Mouse (Mus musculus): Measurements from ENCODE around the gene Cacna2d1. TPM values are rescaled to one million over a fixed set of nuclear protein-coding genes. Genes with fewer than 3 reads are reported as not detected.

Cacna2d1 gene
- polyA plus RNA-seq, 1 experiment, result 27.2 TPM

DNA sequence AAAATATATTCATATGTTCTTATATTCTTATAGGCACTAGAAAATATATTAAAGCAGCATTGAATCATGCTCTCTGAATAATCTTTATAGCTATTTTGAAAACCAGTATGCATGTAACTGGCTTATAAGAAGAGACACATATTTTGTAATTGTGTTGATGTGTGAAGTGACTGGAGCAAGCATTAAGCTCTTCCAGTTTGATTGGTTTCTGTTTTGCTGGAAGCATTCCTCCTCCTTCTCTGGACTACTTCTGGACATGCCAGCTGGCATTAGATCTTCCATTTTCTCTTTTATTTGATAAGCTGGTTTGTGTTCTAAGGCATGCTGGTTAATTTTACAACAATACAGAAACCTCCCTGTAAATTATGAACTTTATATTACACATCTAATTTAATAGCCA lies 228.8 kb downstream of the Cacna2d1 start:
- no peak overlapping the region for H3K4me3 ChIP-seq
- TF ChIP-seq TCF12 (IDR thresholded peaks at IDR 0.05; ENCODE audit: insufficient read depth, poor library complexity, severe bottlenecking) (no peak), POLR2AphosphoS2 (IDR thresholded peaks at IDR 0.05; ENCODE audit: insufficient read length, low read depth) (no peak), USF1 (IDR thresholded peaks at IDR 0.05; ENCODE audit: low read depth) (no peak), CEBPB (IDR thresholded peaks at IDR 0.05; ENCODE audit: insufficient read depth, poor library complexity, severe bottlenecking) (no peak), MAX (IDR thresholded peaks at IDR 0.05; ENCODE audit: low read depth) (no peak), REST (IDR thresholded peaks at IDR 0.05; ENCODE audit: insufficient read depth, insufficient read length) (no peak), TCF3 (IDR thresholded peaks at IDR 0.05; ENCODE audit: insufficient read length, low read depth) (no peak), POLR2A (IDR thresholded peaks at IDR 0.05; ENCODE audit: insufficient read length, low read depth) (no peak), MYOD1 (IDR thresholded peaks at IDR 0.05; ENCODE audit: control insufficient read depth in 1 of 3, insufficient read length in 2 of 3, low read depth in 2 of 3) (no peak), E2F4 (IDR thresholded peaks at IDR 0.05; ENCODE audit: insufficient read depth) (no peak), SRF (IDR thresholded peaks at IDR 0.05; ENCODE audit: control insufficient read depth, insufficient read length, low read depth) (no peak), MYOG (IDR thresholded peaks at IDR 0.05; ENCODE audit: control insufficient read depth in 1 of 3, insufficient read depth in 1 of 3, insufficient read length in 2 of 3, low read depth in 2 of 3) (no peak)
- no peaks in the 10 kb centered on the region for H3K27me3 ChIP-seq (ENCODE audit: control insufficient read depth, insufficient read depth, insufficient read length)
- peaks cover 5% of the 10 kb centered on the region for H3K36me3 ChIP-seq (ENCODE audit: control insufficient read depth, insufficient read depth)
- no peak overlapping the region for H3K4me2 ChIP-seq (ENCODE audit: low read depth)
- no peaks in the 10 kb centered on the region for H3K79me2 ChIP-seq (ENCODE audit: control insufficient read depth, insufficient read depth)
- no peak overlapping the region for H3ac ChIP-seq (ENCODE audit: control insufficient read depth, insufficient read length)

DNA sequence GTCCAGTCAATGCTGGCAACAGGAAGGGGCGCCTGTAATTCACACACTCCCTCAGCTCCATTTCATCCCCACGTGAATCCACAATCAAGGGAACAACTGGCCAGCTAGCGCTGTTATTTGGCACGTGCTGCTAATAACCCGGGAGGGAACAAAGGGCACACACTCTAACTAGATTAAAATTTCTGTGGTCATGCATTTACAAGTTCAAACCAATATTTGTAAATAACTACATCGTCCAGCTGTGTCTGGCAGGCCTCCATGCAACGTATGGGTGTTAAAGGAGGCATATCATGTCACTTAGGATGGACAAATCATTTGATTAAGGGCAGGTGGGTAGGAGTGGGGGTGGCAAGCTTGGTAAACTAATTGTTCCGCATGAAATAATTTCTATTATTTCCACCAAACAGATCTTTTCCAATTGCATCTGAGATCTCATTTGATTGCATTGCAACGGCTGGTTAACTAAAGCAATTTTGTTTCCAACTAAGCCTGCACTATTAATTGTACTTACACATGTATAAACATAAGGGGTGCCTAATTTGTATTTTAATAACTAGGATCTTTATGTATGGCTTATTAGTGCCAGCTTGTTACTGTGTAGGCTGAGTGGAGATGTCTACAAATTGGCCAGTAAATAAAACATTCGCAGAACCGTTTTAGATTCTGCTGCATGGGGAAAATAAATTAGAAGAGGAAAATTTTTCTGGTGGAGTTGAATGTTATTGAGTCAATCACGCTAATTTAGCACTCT lies 231.8 kb downstream of the Cacna2d1 start:
- Histone ChIP-seq H3K4me2 (ENCODE audit: low read depth) (no peak overlapping the region), H3K27me3 (ENCODE audit: control insufficient read depth, insufficient read depth, insufficient read length) (no peaks in the 10 kb centered on the region), H3K79me2 (ENCODE audit: control insufficient read depth, insufficient read depth) (no peaks in the 10 kb centered on the region), H3K36me3 (ENCODE audit: control insufficient read depth, insufficient read depth) (peaks cover 5% of the 10 kb centered on the region), H3ac (ENCODE audit: control insufficient read depth, insufficient read length) (no peak overlapping the region), H3K4me3 (no peak overlapping the region)
- no peak for TF ChIP-seq POLR2A (IDR thresholded peaks at IDR 0.05; ENCODE audit: insufficient read length, low read depth)
- no peak for TF ChIP-seq SRF (IDR thresholded peaks at IDR 0.05; ENCODE audit: control insufficient read depth, insufficient read length, low read depth)
- TF ChIP-seq REST (IDR thresholded peaks at IDR 0.05; ENCODE audit: insufficient read depth, insufficient read length), result no peak
- TF ChIP-seq MYOG (IDR thresholded peaks at IDR 0.05; ENCODE audit: control insufficient read depth in 1 of 3, insufficient read depth in 1 of 3, insufficient read length in 2 of 3, low read depth in 2 of 3), result no peak
- no peak for TF ChIP-seq POLR2AphosphoS2 (IDR thresholded peaks at IDR 0.05; ENCODE audit: insufficient read length, low read depth)
- TF ChIP-seq MAX (IDR thresholded peaks at IDR 0.05; ENCODE audit: low read depth), result no peak
- no peak for TF ChIP-seq USF1 (IDR thresholded peaks at IDR 0.05; ENCODE audit: low read depth)
- no peak for TF ChIP-seq TCF12 (IDR thresholded peaks at IDR 0.05; ENCODE audit: insufficient read depth, poor library complexity, severe bottlenecking)
- no peak for TF ChIP-seq MYOD1 (IDR thresholded peaks at IDR 0.05; ENCODE audit: control insufficient read depth in 1 of 3, insufficient read length in 2 of 3, low read depth in 2 of 3)
- no peak for TF ChIP-seq TCF3 (IDR thresholded peaks at IDR 0.05; ENCODE audit: insufficient read length, low read depth)
- TF ChIP-seq E2F4 (IDR thresholded peaks at IDR 0.05; ENCODE audit: insufficient read depth), result no peak
- TF ChIP-seq CEBPB (IDR thresholded peaks at IDR 0.05; ENCODE audit: insufficient read depth, poor library complexity, severe bottlenecking), result no peak

DNA sequence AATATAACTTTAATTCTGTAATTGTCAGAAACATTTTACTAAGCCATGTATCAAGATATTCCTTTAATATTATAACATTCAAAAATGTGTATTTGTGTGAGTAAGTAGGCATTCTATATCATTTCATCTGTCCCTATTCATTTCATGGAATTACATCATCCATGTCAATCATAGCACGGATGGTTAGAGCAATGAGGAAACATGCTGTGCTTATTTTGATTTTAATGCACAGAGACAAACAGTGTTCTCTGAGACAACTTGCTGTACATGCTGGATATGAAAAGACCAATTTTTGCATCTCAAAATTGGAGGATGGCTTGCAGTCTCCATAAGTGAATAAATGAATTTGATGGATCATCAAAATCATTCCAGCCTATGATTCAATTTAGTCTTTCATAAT lies 232.4 kb downstream of the Cacna2d1 start:
- H3K4me2 ChIP-seq (ENCODE audit: low read depth), result no peak overlapping the region
- H3K4me3 ChIP-seq, result no peak overlapping the region
- TF ChIP-seq CEBPB (IDR thresholded peaks at IDR 0.05; ENCODE audit: insufficient read depth, poor library complexity, severe bottlenecking), result 0 out of 2 replicates have a peak, but pooled peaks have one; percentile 31
- TF ChIP-seq TCF3 (IDR thresholded peaks at IDR 0.05; ENCODE audit: insufficient read length, low read depth), result no peak
- H3K36me3 ChIP-seq (ENCODE audit: control insufficient read depth, insufficient read depth), result peaks cover 5% of the 10 kb centered on the region
- no peaks in the 10 kb centered on the region for H3K27me3 ChIP-seq (ENCODE audit: control insufficient read depth, insufficient read depth, insufficient read length)
- H3K79me2 ChIP-seq (ENCODE audit: control insufficient read depth, insufficient read depth), result no peaks in the 10 kb centered on the region
- H3ac ChIP-seq (ENCODE audit: control insufficient read depth, insufficient read length), result no peak overlapping the region

DNA sequence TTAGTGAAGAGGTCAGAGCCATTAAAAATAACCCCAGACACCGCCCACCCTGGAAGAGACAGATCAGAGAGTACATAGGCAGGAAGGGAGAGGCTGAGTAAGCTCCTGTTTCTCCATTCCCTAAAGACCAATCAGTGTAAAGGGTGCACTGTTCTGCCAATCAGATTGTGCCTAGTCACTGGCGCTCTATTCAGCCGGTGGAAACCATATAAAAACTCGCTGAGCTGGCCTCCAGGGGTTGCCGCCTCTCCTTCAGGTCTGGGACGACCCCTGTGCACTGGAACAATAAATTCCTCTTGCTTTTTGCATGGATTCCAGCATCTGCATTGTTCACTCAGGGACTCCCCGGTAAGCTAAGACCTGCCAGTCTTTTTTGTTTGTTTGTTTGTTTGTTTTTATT lies 246.6 kb downstream of the Cacna2d1 start:
- no peak for TF ChIP-seq MAX (IDR thresholded peaks at IDR 0.05; ENCODE audit: low read depth)
- no peak for TF ChIP-seq USF1 (IDR thresholded peaks at IDR 0.05; ENCODE audit: low read depth)
- TF ChIP-seq REST (IDR thresholded peaks at IDR 0.05; ENCODE audit: insufficient read depth, insufficient read length), result no peak
- no peak for TF ChIP-seq MYOG (IDR thresholded peaks at IDR 0.05; ENCODE audit: control insufficient read depth in 1 of 3, insufficient read depth in 1 of 3, insufficient read length in 2 of 3, low read depth in 2 of 3)
- no peak for TF ChIP-seq MYOD1 (IDR thresholded peaks at IDR 0.05; ENCODE audit: control insufficient read depth in 1 of 3, insufficient read length in 2 of 3, low read depth in 2 of 3)
- TF ChIP-seq SRF (IDR thresholded peaks at IDR 0.05; ENCODE audit: control insufficient read depth, insufficient read length, low read depth), result no peak
- TF ChIP-seq POLR2A (IDR thresholded peaks at IDR 0.05; ENCODE audit: insufficient read length, low read depth), result no peak
- TF ChIP-seq TCF12 (IDR thresholded peaks at IDR 0.05; ENCODE audit: insufficient read depth, poor library complexity, severe bottlenecking), result no peak
- TF ChIP-seq E2F4 (IDR thresholded peaks at IDR 0.05; ENCODE audit: insufficient read depth), result no peak
- no peak for TF ChIP-seq TCF3 (IDR thresholded peaks at IDR 0.05; ENCODE audit: insufficient read length, low read depth)
- no peak for TF ChIP-seq CEBPB (IDR thresholded peaks at IDR 0.05; ENCODE audit: insufficient read depth, poor library complexity, severe bottlenecking)
- no peak for TF ChIP-seq POLR2AphosphoS2 (IDR thresholded peaks at IDR 0.05; ENCODE audit: insufficient read length, low read depth)
- no peak overlapping the region for H3K4me3 ChIP-seq
- H3K27me3 ChIP-seq (ENCODE audit: control insufficient read depth, insufficient read depth, insufficient read length), result no peaks in the 10 kb centered on the region

More for the DNA sequence above, 246.6 kb downstream of the Cacna2d1 start:
- Histone ChIP-seq H3K36me3 (ENCODE audit: control insufficient read depth, insufficient read depth) (no peaks in the 10 kb centered on the region), H3ac (ENCODE audit: control insufficient read depth, insufficient read length) (no peak overlapping the region), H3K79me2 (ENCODE audit: control insufficient read depth, insufficient read depth) (no peaks in the 10 kb centered on the region), H3K4me2 (ENCODE audit: low read depth) (no peak overlapping the region)
